Mouse (Mus musculus): ENCODE data around the gene Pou6f1. TPM values are rescaled to one million over a fixed set of nuclear protein-coding genes. Genes with fewer than 3 reads are reported as not detected.

Gene Pou6f1
- polyA plus RNA-seq (2017; shearing (Covaris generic)): 105 TPM

GRCm38 (mm10) chr15:100599276-100600046, at the start of gene Pou6f1:
Gene Pou6f1 (minus strand): TSS chr15:100599984.

GRCm38 (mm10) chr15:100636700-100637501, 37.1 kb upstream of the Pou6f1 start, which contains the start of gene Smagp:
Gene Smagp (minus strand): TSS chr15:100636940.

GRCm38 (mm10) chr15:100614996-100615824, 15.4 kb upstream of the Pou6f1 start, which contains the start of gene Dazap2:
Gene Dazap2 (plus strand): TSS chr15:100615349.

GRCm38 (mm10) chr15:100551326-100552307, 48.2 kb downstream of the Pou6f1 start, which contains the start of gene Tfcp2:
Gene Tfcp2 (minus strand): TSS chr15:100552008.

Other genes starting within 250 kb of the Pou6f1 start
- not detected for gene Methig1, start 246.8 kb downstream of the Pou6f1 start, polyA plus RNA-seq (2017; shearing (Covaris generic))
- gene Mettl7a2, start 246.8 kb downstream of the Pou6f1 start, polyA plus RNA-seq (2017; shearing (Covaris generic)): not detected
- gene Higd1c, start 235.4 kb downstream of the Pou6f1 start, polyA plus RNA-seq (2017; shearing (Covaris generic)): not detected
- gene Gm5475, start 177.8 kb downstream of the Pou6f1 start, polyA plus RNA-seq (2017; shearing (Covaris generic)): 0.14 TPM
- gene Slc11a2, start 174.9 kb downstream of the Pou6f1 start, polyA plus RNA-seq (2017; shearing (Covaris generic)): 34.9 TPM
- gene Letmd1, start 131.0 kb downstream of the Pou6f1 start, polyA plus RNA-seq (2017; shearing (Covaris generic)): 46.0 TPM
- gene Csrnp2, start 104.5 kb downstream of the Pou6f1 start, polyA plus RNA-seq (2017; shearing (Covaris generic)): 21.0 TPM
- gene Tfcp2, start 48.0 kb downstream of the Pou6f1 start, polyA plus RNA-seq (2017; shearing (Covaris generic)): 8.1 TPM
- gene Dazap2, start 15.4 kb upstream of the Pou6f1 start, polyA plus RNA-seq (2017; shearing (Covaris generic)): 785 TPM
- 0.90 TPM for gene Smagp, start 37.0 kb upstream of the Pou6f1 start, polyA plus RNA-seq (2017; shearing (Covaris generic))
- 544 TPM for gene Bin2, start 69.6 kb upstream of the Pou6f1 start, polyA plus RNA-seq (2017; shearing (Covaris generic))
- not detected for gene Cela1, start 87.9 kb upstream of the Pou6f1 start, polyA plus RNA-seq (2017; shearing (Covaris generic))
- 349 TPM for gene Galnt6, start 129.4 kb upstream of the Pou6f1 start, polyA plus RNA-seq (2017; shearing (Covaris generic))
- gene Slc4a8, start 161.8 kb upstream of the Pou6f1 start, polyA plus RNA-seq (2017; shearing (Covaris generic)): 8.6 TPM